10 mouse cellular contexts compared by ENCODE assay signal in the genomic region with DNA sequence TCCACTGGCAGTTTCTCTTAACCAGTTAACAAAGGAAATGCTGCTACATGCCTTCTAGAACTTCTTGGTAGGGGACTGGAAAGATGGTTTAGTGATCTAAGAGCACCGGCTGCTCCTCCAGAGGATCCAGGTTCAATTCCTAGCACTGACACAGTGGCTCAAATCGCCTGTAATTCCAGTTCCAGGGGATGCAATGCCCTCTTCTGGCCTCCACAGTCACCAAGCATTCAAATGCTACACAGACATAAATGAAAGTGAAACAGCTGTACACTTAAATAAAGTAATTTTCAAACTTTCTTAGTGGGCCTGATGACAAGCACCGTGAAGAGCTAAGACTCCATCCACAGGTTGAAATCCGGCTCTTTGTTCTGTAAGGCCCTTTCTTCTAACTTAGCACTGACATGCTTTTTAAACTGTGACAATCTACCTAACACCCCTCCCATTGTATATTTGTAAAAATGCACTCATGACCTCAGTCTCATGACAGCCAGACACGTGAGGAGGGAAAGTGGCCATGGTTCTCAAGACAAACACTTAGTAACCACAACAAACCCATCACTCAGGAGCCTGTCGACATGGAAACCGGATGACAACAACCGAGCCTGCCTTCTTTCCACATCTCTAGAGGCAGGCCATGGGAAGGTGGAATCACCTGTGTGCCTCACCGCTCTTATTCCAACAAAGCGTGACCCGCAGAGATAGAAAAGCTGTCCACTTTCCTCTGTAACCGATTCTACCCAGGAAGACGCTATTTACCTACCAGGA.
DNase-seq lines count a peak whose midpoint lies in the region; ATAC-seq lines count a peak whose summit lies in the region.
"Had no signal": no experiment of that assay in that cellular context is flagged by ENCODE, and none has a peak within 500 bp of the region (broad histone marks: within the 10 kb centered on the region; RNA-seq: fewer than 3 reads in every experiment).

No protein-coding gene starts in this region.

- H3K4me3 ChIP-seq in neural tube, embryonic 11.5 days (ENCODE audit: low read depth, low read length) = no peak overlapping the region
- H3K4me3 ChIP-seq in midbrain, embryonic 11.5 days (ENCODE audit: low read depth, low read length) = no peak overlapping the region
- H3K4me3 ChIP-seq: liver, embryonic 13.5 days had no signal

- H3K9ac ChIP-seq in neural tube, embryonic 11.5 days (ENCODE audit: low read length) = no peak overlapping the region
- 0 out of 2 replicates have a peak overlapping the region, but pooled peaks have one; percentile 12 for H3K9ac ChIP-seq in midbrain, embryonic 11.5 days (ENCODE audit: low read length)
- H3K9ac ChIP-seq: liver, embryonic 13.5 days had no signal

- H3K9me3 ChIP-seq in neural tube, embryonic 11.5 days (ENCODE audit: control insufficient read depth, low read length) = no peaks in the 10 kb centered on the region
- no peaks in the 10 kb centered on the region for H3K9me3 ChIP-seq in midbrain, embryonic 11.5 days (ENCODE audit: control insufficient read depth, low read length)
- H3K9me3 ChIP-seq: liver, embryonic 13.5 days had no signal

- peak; percentile 56 for DNase-seq in neural tube, embryonic 11.5 days (ENCODE audit: low spot score)
- no peak for DNase-seq in neural tube, embryonic 10.5 days (ENCODE audit: extremely low spot score, low spot score)
- DNase-seq in heart, postnatal 4 days = peak; percentile 40
- DNase-seq in midbrain, embryonic 11.5 days (ENCODE audit: low spot score, missing footprints) = no peak
- DNase-seq in spleen, postnatal 14 days (ENCODE audit: low spot score in 2 of 2) = no peak
- no peak for DNase-seq in urinary bladder, adult 2 months (ENCODE audit: low spot score)
- no peak for DNase-seq in spleen, postnatal 4 days (ENCODE audit: low spot score in 2 of 2)
- DNase-seq: liver, embryonic 13.5 days; thymus, adult 18-20 months had no signal

- peaks cover 41% of the 10 kb centered on the region for H3K4me1 ChIP-seq in neural tube, embryonic 11.5 days (ENCODE audit: control insufficient read depth, insufficient read depth, low read length)
- H3K4me1 ChIP-seq in midbrain, embryonic 11.5 days (ENCODE audit: control insufficient read depth, insufficient read depth, low read length) = peaks cover 60% of the 10 kb centered on the region

- no peaks in the 10 kb centered on the region for H3K36me3 ChIP-seq in neural tube, embryonic 11.5 days (ENCODE audit: control insufficient read depth, insufficient read depth, low read length)
- H3K36me3 ChIP-seq in midbrain, embryonic 11.5 days (ENCODE audit: control insufficient read depth, insufficient read depth, low read length) = no peaks in the 10 kb centered on the region

- H3K27ac ChIP-seq in neural tube, embryonic 11.5 days (ENCODE audit: low read depth, low read length) = peak overlapping the region; percentile 34
- H3K27ac ChIP-seq in midbrain, embryonic 11.5 days (ENCODE audit: low read depth, low read length) = peak overlapping the region; percentile 93
- H3K27ac ChIP-seq: liver, embryonic 13.5 days had no signal

- ATAC-seq in neural tube, embryonic 11.5 days (ENCODE audit: insufficient read depth, low FRiP score, low TSS enrichment) = 0 out of 2 replicates have a peak, but pooled peaks have one; percentile 37
- no peak for ATAC-seq in midbrain, embryonic 11.5 days (ENCODE audit: low FRiP score)
- ATAC-seq: Patski had no signal

- no peak overlapping the region for H3K4me2 ChIP-seq in neural tube, embryonic 11.5 days (ENCODE audit: low read depth)
- H3K4me2 ChIP-seq in midbrain, embryonic 11.5 days = no peak overlapping the region
- H3K4me2 ChIP-seq: liver, embryonic 13.5 days had no signal

- H3K27me3 ChIP-seq in neural tube, embryonic 11.5 days (ENCODE audit: control insufficient read depth, insufficient read depth, low read length) = no peaks in the 10 kb centered on the region
- no peaks in the 10 kb centered on the region for H3K27me3 ChIP-seq in midbrain, embryonic 11.5 days (ENCODE audit: control insufficient read depth, insufficient read depth, low read length)
- H3K27me3 ChIP-seq: liver, embryonic 13.5 days; Patski had no signal

- WGBS in neural tube, embryonic 11.5 days = 63% methylated on average over 13 of the region's 13 CpGs
- WGBS in midbrain, embryonic 11.5 days = 74% methylated on average over 13 of the region's 13 CpGs

Comparison
In these comparisons a context has a peak if more than half of its experiments do, and no peak if none do; other contexts are left out.
1. DNase-seq: peak in neural tube, embryonic 11.5 days (single experiment) and heart, postnatal 4 days (single experiment); none in neural tube, embryonic 10.5 days (single experiment), midbrain, embryonic 11.5 days (single experiment), spleen, postnatal 14 days (0 of 2), urinary bladder, adult 2 months (single experiment) and spleen, postnatal 4 days (0 of 2).